Mouse (Mus musculus): Measurements from ENCODE around the gene Arl15.

- TF ChIP-seq CTCF (IDR thresholded peaks at IDR 0.05; ENCODE audit: borderline replicate concordance, extremely low read depth, insufficient read depth, insufficient read length) (no peak), POLR2A (IDR thresholded peaks at IDR 0.05; ENCODE audit: borderline replicate concordance, extremely low read depth, insufficient read depth, insufficient read length, poor library complexity, severe bottlenecking) (no peak)
These were observed 109.0 kb downstream of the Arl15 start for GRCm38 (mm10) chr13:113903255-113903654.

Data from brain, embryonic 14.5 days (tissue).